Mouse (Mus musculus): ENCODE measurements around the gene Padi6.

Gene Padi6

GRCm38 (mm10) chr4:140750328-140750727 lies 7.9 kb upstream of the Padi6 start:
- DNase-seq (ENCODE audit: low spot score in 2 of 2), result no peak

GRCm38 (mm10) chr4:140747978-140748377 lies 5.5 kb upstream of the Padi6 start:
- DNase-seq (ENCODE audit: low spot score in 2 of 2), result no peak

GRCm38 (mm10) chr4:140744654-140745053 lies 2.2 kb upstream of the Padi6 start:
- DNase-seq (ENCODE audit: low spot score in 2 of 2), result peak; percentile 20 to 45

GRCm38 (mm10) chr4:140743086-140743485 lies 643 bp upstream of the Padi6 start:
- no peak for DNase-seq (ENCODE audit: low spot score in 2 of 2)

GRCm38 (mm10) chr4:140741401-140741800 lies 1.0 kb downstream of the Padi6 start:
- DNase-seq (ENCODE audit: low spot score in 2 of 2), result no peak

GRCm38 (mm10) chr4:140740655-140741054 lies 1.8 kb downstream of the Padi6 start:
- DNase-seq (ENCODE audit: low spot score in 2 of 2), result no peak

GRCm38 (mm10) chr4:140732871-140733270 lies 9.6 kb downstream of the Padi6 start:
- no peak for DNase-seq (ENCODE audit: low spot score in 2 of 2)

GRCm38 (mm10) chr4:140731654-140732053 lies 10.8 kb downstream of the Padi6 start:
- DNase-seq (ENCODE audit: low spot score in 2 of 2), result no peak

- DNase-seq (ENCODE audit: low spot score in 2 of 2), result no peak
Measured at GRCm38 (mm10) chr4:140726907-140727306, 15.5 kb downstream of the Padi6 start.

- DNase-seq (ENCODE audit: low spot score in 2 of 2), result no peak
Measured at GRCm38 (mm10) chr4:140724739-140725138, 17.7 kb downstream of the Padi6 start.

GRCm38 (mm10) chr4:140723801-140724200 lies 18.6 kb downstream of the Padi6 start:
- DNase-seq (ENCODE audit: low spot score in 2 of 2), result no peak

GRCm38 (mm10) chr4:140723192-140723591 lies 19.3 kb downstream of the Padi6 start:
- no peak for DNase-seq (ENCODE audit: low spot score in 2 of 2)

- DNase-seq (ENCODE audit: low spot score in 2 of 2), result no peak
Measured at GRCm38 (mm10) chr4:140722710-140723109, 19.7 kb downstream of the Padi6 start.

GRCm38 (mm10) chr4:140721968-140722490 lies 20.4 kb downstream of the Padi6 start:
- no peak for DNase-seq (ENCODE audit: low spot score in 2 of 2)

GRCm38 (mm10) chr4:140720091-140720490 lies 22.4 kb downstream of the Padi6 start:
- peak in 1 of 2 experiments; percentile 46 for DNase-seq (ENCODE audit: low spot score in 2 of 2)

GRCm38 (mm10) chr4:140718436-140718835 lies 24.0 kb downstream of the Padi6 start:
- DNase-seq (ENCODE audit: low spot score in 2 of 2), result no peak

- no peak for DNase-seq (ENCODE audit: low spot score in 2 of 2)
Measured at GRCm38 (mm10) chr4:140716994-140717393, 25.4 kb downstream of the Padi6 start.

GRCm38 (mm10) chr4:140714586-140714985 lies 27.9 kb downstream of the Padi6 start:
- DNase-seq (ENCODE audit: low spot score in 2 of 2), result no peak

- DNase-seq (ENCODE audit: low spot score in 2 of 2), result peak; percentile 79 to 82
Measured at GRCm38 (mm10) chr4:140713480-140714365, 28.7 kb downstream of the Padi6 start.

GRCm38 (mm10) chr4:140711360-140711759 lies 31.1 kb downstream of the Padi6 start:
- DNase-seq (ENCODE audit: low spot score in 2 of 2), result no peak

GRCm38 (mm10) chr4:140710781-140711180 lies 31.7 kb downstream of the Padi6 start:
- DNase-seq (ENCODE audit: low spot score in 2 of 2), result no peak

GRCm38 (mm10) chr4:140709617-140710016 lies 32.8 kb downstream of the Padi6 start:
- DNase-seq (ENCODE audit: low spot score in 2 of 2), result no peak

GRCm38 (mm10) chr4:140709111-140709510 lies 33.3 kb downstream of the Padi6 start:
- no peak for DNase-seq (ENCODE audit: low spot score in 2 of 2)
